Mouse (Mus musculus) adrenal gland, adult 18-20 months (tissue): ENCODE data around the gene Unc45b. TPM values are rescaled to one million over a fixed set of nuclear protein-coding genes. Genes with fewer than 3 reads are reported as not detected.
A peak's percentile ranks its signal among the peaks of the same experiment; 100 is the strongest.

Source experiments
- DNase-seq, 2 experiments: peaks; one replicate each; pipeline ENCODE4 v3.0.0; 2021 to 2022; ENCODE audit warnings: low spot score in 2 of 2
- microRNA-seq, 2 experiments: library from miRNA; unstranded; fragments of <30 nt; microRNA quantifications; one replicate each; pipeline ENCODE4 v1.2.0; 2021; ENCODE audit warnings: borderline number of aligned reads in 2 of 2
- total RNA-seq, 2 experiments: library from RNA; stranded (reverse); gene quantifications; 1 replicate in 1 of 2; 2 replicates in 1 of 2; pipeline ENCODE4 v1.2.3; 2021

Gene Unc45b
- total RNA-seq, 2 experiments from 2014 or later, result 6.5 to 10.7 TPM

GRCm38 (mm10) chr11:82990612-82991385 is 80.4 kb downstream of the Unc45b start:
- peak; percentile 38 to 39 for DNase-seq

GRCm38 (mm10) chr11:82991469-82992166 is 81.3 kb downstream of the Unc45b start, which contains the start of gene Slfn9:
Gene Slfn9, minus strand, starts transcription at chr11:82991830.
- DNase-seq, result peak; percentile 54 to 70

Small RNA genes lying within 50 kb of the gene (microRNA-seq; reads per million reads assigned to microRNA genes)
- 0 reads per million in 2 experiments for gene Mir7679

Other genes starting within 250 kb of the Unc45b start
- gene Cct6b, start 146.2 kb upstream of the Unc45b start, total RNA-seq, result under 1 TPM; 0.54 to 0.70 TPM
- 10 to 100 TPM; 18.8 to 21.1 TPM for gene Zfp830, start 146.2 kb upstream of the Unc45b start, total RNA-seq
- gene Lig3, start 129.4 kb upstream of the Unc45b start, total RNA-seq, result 10 to 100 TPM; 18.2 to 21.5 TPM
- gene Rffl, start 39.3 kb upstream of the Unc45b start, total RNA-seq, result 1 to 10 TPM; 5.8 to 7.5 TPM
- 10 to 100 TPM; 10.3 to 11.8 TPM for gene Rad51d, start 19.9 kb upstream of the Unc45b start, total RNA-seq
- gene Fndc8, start 18.4 kb upstream of the Unc45b start, total RNA-seq, result under 1 TPM in 1 of 2 experiments, not detected in 1; 0.13 TPM
- 10 to 100 TPM; 17.3 to 22.6 TPM for gene Nle1, start 2.1 kb upstream of the Unc45b start, total RNA-seq
- gene Slfn5, start 40.8 kb downstream of the Unc45b start, total RNA-seq, result 10 to 100 TPM; 30.3 to 40.0 TPM
- gene Slfn9, start 81.3 kb downstream of the Unc45b start, total RNA-seq, result 1 to 10 TPM; 2.8 to 5.2 TPM
- 1 to 10 TPM; 1.4 to 2.2 TPM for gene Slfn8, start 110.3 kb downstream of the Unc45b start, total RNA-seq
- gene Slfn2, start 154.6 kb downstream of the Unc45b start, total RNA-seq, result 1 to 10 TPM; 6.6 to 8.5 TPM
- under 1 TPM; 0.20 to 0.35 TPM for gene Slfn1, start 206.3 kb downstream of the Unc45b start, total RNA-seq